Mouse (Mus musculus): Measurements from ENCODE around the gene Wdr59.

DNA sequence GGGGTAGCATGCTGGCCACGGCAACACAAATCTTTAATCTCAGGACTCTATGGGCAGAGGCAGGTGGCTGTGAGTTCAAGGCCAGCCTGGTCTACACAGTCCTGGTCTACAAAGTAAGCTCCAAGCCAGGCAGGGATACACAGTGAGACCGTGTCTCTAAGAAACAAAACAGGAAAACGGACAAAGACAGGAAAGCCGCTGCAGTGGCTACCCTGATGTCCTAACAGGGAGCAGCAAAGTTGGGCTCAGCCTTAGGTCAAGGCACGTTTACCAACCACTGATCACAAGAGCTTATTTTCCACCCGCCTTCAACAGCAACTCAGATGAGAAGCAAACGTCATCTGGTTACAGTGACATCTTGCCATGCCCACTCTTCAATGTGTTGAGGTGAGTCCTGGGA, 25.6 kb downstream of the Wdr59 start:
- TF ChIP-seq POLR2A (IDR thresholded peaks at IDR 0.05; ENCODE audit: extremely low read depth, insufficient read depth, low read length) (no peak), CTCF (IDR thresholded peaks at IDR 0.05; ENCODE audit: low read depth, low read length) (no peak)

Measured in liver, adult 2 months (tissue).